Mouse (Mus musculus): ENCODE data around the gene Nlrc5. TPM values are rescaled to one million over a fixed set of nuclear protein-coding genes. Genes with fewer than 3 reads are reported as not detected.

The Nlrc5 gene
- polyA plus RNA-seq, 1 experiment from 2014 or later: 0.11 TPM

DNA sequence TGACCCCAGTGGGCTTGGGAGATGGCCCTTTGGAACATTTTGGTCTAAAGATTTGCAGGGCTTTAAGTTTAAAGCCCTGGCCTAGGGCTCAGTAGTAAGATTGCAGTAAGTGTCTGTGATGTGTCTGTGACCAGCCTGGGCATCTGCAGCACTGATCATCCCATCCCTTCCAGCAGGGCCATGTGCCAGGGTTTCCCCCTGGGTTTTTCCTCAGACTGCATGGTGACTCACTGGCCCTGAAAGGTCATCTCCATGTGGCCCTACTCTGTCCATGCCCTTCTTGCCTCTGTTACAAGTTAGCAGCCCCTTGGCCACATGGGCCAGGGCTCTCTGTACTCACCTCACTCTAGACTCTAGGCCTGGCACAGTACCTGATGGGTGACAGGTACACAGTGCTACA, 130.3 kb downstream of the Nlrc5 start:
- Histone ChIP-seq H3K9ac (no peak overlapping the region), H3K27me3 (ENCODE audit: insufficient read depth, low read length) (no peaks in the 10 kb centered on the region), H3K4me3 (ENCODE audit: low read depth, low read length) (no peak overlapping the region), H3K4me2 (no peak overlapping the region), H3K4me1 (ENCODE audit: insufficient read depth) (no peaks in the 10 kb centered on the region), H3K27ac (ENCODE audit: low read depth) (no peak overlapping the region), H3K9me3 (ENCODE audit: low read depth, low read length) (no peaks in the 10 kb centered on the region), H3K36me3 (ENCODE audit: insufficient read depth) (no peaks in the 10 kb centered on the region)
- no peak for TF ChIP-seq CTCF (IDR thresholded peaks at IDR 0.05; ENCODE audit: low read depth)
- DNase-seq: no peak
- no peak for ATAC-seq (ENCODE audit: insufficient read depth)

DNA sequence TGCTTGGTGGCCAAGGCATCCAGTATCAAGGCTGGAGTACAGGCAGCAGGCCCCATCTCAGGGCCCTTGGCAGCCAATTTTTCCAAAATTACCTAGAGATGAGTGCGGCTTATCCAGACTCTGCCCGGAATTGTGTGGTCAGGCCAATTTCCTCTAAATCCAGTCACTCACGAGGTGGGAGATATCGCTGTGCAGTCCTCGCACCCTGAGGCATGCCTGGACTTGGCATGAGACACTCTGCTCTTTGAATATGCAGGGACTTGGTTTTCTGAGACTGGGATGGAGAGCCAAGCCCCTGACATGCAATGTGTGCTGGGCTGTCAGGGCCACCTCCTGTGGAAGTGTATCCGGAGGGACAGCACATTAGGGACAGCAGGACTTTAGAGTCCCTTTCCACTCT, 131.9 kb downstream of the Nlrc5 start:
- H3K36me3 ChIP-seq (ENCODE audit: insufficient read depth): no peaks in the 10 kb centered on the region
- H3K9me3 ChIP-seq (ENCODE audit: low read depth, low read length): no peaks in the 10 kb centered on the region
- ATAC-seq (ENCODE audit: insufficient read depth) (no peak), DNase-seq (no peak)
- no peak overlapping the region for H3K9ac ChIP-seq
- no peaks in the 10 kb centered on the region for H3K4me1 ChIP-seq (ENCODE audit: insufficient read depth)
- no peak overlapping the region for H3K27ac ChIP-seq (ENCODE audit: low read depth)
- H3K4me3 ChIP-seq (ENCODE audit: low read depth, low read length): no peak overlapping the region
- no peak overlapping the region for H3K4me2 ChIP-seq
- WGBS: 64% methylated on average over 6 of the region's 6 CpGs
- H3K27me3 ChIP-seq (ENCODE audit: insufficient read depth, low read length): no peaks in the 10 kb centered on the region
- no peak for TF ChIP-seq CTCF (IDR thresholded peaks at IDR 0.05; ENCODE audit: low read depth)

DNA sequence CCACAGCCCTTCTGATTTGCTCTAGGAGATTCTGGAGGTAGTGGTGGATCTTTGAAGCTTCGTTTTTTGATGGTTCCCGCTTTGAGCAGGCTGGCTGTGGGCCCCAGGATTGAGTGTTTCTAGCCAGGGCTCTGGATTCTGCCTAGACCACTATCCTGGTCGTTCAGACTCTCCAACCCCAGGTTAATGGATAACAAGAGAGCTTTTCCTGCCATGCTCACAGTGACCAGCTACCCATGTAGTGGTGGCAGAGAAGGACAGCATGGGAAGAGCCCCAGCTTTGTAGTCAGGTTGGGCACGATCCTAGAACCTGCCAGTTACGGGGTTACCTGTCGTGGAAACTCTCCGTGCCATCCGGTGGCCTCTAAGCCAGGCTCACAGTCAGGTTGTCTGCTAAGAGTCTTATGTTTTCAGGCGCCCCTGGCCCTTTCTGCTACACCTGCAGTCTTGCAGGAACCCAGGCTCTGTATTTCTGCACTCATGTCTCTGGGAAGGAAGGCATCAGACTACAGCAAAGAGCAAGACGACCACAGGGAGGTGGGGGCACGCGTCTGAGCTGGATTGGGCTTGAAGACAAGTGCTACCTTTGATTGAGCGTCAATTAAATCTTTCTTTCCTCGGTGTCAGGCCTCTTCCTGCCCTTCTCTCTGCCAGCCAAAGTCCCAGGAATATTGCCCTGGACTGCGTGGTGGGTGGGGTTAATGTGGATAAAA, 132.4 kb downstream of the Nlrc5 start:
- WGBS: 53% methylated on average over 15 of the region's 15 CpGs
- no peaks in the 10 kb centered on the region for H3K4me1 ChIP-seq (ENCODE audit: insufficient read depth)
- H3K9ac ChIP-seq: no peak overlapping the region
- H3K9me3 ChIP-seq (ENCODE audit: low read depth, low read length): no peaks in the 10 kb centered on the region
- H3K27me3 ChIP-seq (ENCODE audit: insufficient read depth, low read length): no peaks in the 10 kb centered on the region
- no peak overlapping the region for H3K27ac ChIP-seq (ENCODE audit: low read depth)
- no peak overlapping the region for H3K4me3 ChIP-seq (ENCODE audit: low read depth, low read length)
- no peaks in the 10 kb centered on the region for H3K36me3 ChIP-seq (ENCODE audit: insufficient read depth)
- DNase-seq: no peak
- TF ChIP-seq CTCF (IDR thresholded peaks at IDR 0.05; ENCODE audit: low read depth): no peak
- no peak for ATAC-seq (ENCODE audit: insufficient read depth)
- no peak overlapping the region for H3K4me2 ChIP-seq

DNA sequence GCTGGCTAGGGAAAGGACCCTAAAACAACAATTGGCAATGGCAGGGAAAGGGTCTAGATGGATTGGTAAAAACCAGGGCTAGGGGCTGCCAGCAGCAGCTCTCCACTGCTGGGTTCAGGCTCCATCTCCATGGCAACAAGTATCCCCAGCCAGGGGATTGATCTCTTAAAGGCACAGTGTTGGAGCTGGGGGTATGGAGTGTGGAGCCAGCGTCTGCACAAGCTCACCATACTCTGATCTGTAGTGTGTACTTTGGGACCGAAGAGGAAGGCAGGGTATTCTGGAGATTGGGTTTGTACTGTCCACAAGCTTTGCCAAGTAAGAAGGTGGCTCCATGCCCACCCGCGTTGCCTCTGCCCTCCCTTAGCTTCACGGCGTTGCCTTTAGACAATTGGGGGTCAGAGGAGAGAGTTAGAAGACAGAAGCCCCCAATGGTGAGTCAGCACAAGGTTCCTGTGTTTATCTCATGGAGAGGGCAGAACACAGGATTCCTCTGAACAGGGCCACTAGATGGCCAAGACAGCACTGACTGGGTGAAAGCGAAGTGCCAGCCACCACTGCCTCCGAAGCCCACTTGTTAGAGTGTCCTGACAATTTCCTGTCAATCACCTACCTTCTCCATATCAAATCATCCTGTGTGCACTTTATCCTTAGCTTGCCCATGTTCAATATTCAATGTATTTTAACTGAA, 133.1 kb downstream of the Nlrc5 start:
- H3K27ac ChIP-seq (ENCODE audit: low read depth): no peak overlapping the region
- H3K36me3 ChIP-seq (ENCODE audit: insufficient read depth): no peaks in the 10 kb centered on the region
- no peak overlapping the region for H3K9ac ChIP-seq
- H3K27me3 ChIP-seq (ENCODE audit: insufficient read depth, low read length): no peaks in the 10 kb centered on the region
- no peaks in the 10 kb centered on the region for H3K9me3 ChIP-seq (ENCODE audit: low read depth, low read length)
- H3K4me1 ChIP-seq (ENCODE audit: insufficient read depth): no peaks in the 10 kb centered on the region
- DNase-seq (no peak), ATAC-seq (ENCODE audit: insufficient read depth) (no peak)
- H3K4me2 ChIP-seq: no peak overlapping the region
- no peak for TF ChIP-seq CTCF (IDR thresholded peaks at IDR 0.05; ENCODE audit: low read depth)
- no peak overlapping the region for H3K4me3 ChIP-seq (ENCODE audit: low read depth, low read length)
- WGBS: 68% methylated on average over 8 of the region's 8 CpGs

DNA sequence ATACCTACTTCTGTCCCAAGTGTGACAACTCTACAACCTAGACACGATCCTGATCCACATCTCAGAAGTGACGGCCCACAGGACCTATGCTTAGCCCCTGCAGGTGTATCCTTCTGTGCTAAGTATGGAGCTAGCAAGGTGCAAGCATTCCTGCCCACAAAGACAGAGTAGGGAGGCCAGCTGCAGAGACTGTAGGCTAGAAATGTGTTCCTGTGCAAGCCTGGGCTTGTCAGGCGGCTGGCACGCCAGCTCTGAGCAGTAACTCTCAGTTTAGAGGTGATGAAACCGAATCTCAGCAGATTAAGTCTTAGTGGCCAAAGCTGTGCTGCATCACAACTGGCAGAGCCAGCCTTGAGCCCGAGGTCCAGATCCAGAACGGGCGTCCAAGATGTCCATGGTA, 133.9 kb downstream of the Nlrc5 start:
- no peak for TF ChIP-seq CTCF (IDR thresholded peaks at IDR 0.05; ENCODE audit: low read depth)
- H3K36me3 ChIP-seq (ENCODE audit: insufficient read depth): peaks cover 4% of the 10 kb centered on the region
- no peak overlapping the region for H3K9ac ChIP-seq
- H3K27ac ChIP-seq (ENCODE audit: low read depth): no peak overlapping the region
- H3K4me2 ChIP-seq: no peak overlapping the region
- ATAC-seq (ENCODE audit: insufficient read depth): no peak
- no peaks in the 10 kb centered on the region for H3K9me3 ChIP-seq (ENCODE audit: low read depth, low read length)
- H3K4me1 ChIP-seq (ENCODE audit: insufficient read depth): no peaks in the 10 kb centered on the region
- H3K27me3 ChIP-seq (ENCODE audit: insufficient read depth, low read length): no peaks in the 10 kb centered on the region
- H3K4me3 ChIP-seq (ENCODE audit: low read depth, low read length): no peak overlapping the region
- no peak for DNase-seq
- 81% methylated on average over 8 of the region's 8 CpGs for WGBS

DNA sequence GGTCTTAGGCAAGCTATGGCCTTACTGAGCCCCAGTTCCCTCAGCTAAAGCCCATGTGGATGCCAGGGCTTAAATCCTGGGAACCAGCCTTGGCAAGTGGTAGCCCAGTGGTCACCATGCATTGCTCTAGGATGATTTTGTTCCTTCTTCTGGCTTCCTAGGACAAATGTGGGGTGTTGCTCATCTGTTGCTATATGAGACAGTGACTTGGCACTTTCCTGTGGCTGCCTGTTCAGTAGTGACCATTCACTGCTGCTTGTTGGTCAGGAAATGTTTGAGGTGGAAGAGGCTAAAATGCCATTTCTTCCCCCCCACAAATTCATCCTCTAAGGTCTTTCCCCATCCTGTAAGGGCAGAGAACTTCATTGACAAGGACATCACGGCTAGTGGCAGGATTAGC, 135.3 kb downstream of the Nlrc5 start:
- no peak for TF ChIP-seq CTCF (IDR thresholded peaks at IDR 0.05; ENCODE audit: low read depth)
- ATAC-seq (ENCODE audit: insufficient read depth): no peak

DNA sequence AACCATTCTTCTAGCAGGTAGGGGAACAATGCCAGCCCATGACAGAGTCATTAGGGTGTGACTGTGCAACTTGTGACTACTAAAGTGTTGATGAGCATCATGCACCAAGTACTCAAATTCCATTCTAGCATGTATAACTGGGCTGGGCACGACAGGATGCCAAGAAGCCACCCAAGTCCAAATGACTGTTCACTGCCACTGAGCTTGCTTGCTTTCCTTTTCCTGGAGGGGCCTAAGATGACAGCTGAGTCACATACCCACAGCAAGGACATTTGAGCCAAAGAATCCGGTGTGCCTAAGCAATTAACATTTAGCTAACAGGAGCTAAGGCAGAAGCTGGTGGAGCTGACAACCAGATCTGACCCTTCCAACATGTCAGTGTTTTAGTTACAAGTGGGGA, 137.7 kb downstream of the Nlrc5 start:
- H3K4me2 ChIP-seq: no peak overlapping the region
- TF ChIP-seq CTCF (IDR thresholded peaks at IDR 0.05; ENCODE audit: low read depth): no peak
- H3K4me3 ChIP-seq (ENCODE audit: low read depth, low read length): no peak overlapping the region
- no peaks in the 10 kb centered on the region for H3K9me3 ChIP-seq (ENCODE audit: low read depth, low read length)
- 69% methylated on average over 2 of the region's 2 CpGs for WGBS
- H3K27me3 ChIP-seq (ENCODE audit: insufficient read depth, low read length): no peaks in the 10 kb centered on the region
- no peak overlapping the region for H3K27ac ChIP-seq (ENCODE audit: low read depth)
- no peaks in the 10 kb centered on the region for H3K4me1 ChIP-seq (ENCODE audit: insufficient read depth)
- peaks cover 40% of the 10 kb centered on the region for H3K36me3 ChIP-seq (ENCODE audit: insufficient read depth)
- no peak overlapping the region for H3K9ac ChIP-seq
- ATAC-seq (ENCODE audit: insufficient read depth) (no peak), DNase-seq (no peak)

More for the DNA sequence above, 135.3 kb downstream of the Nlrc5 start:
- 70% methylated on average over 1 of the region's 1 CpGs for WGBS
- Histone ChIP-seq H3K9ac (no peak overlapping the region), H3K36me3 (ENCODE audit: insufficient read depth) (peaks cover 17% of the 10 kb centered on the region), H3K27ac (ENCODE audit: low read depth) (no peak overlapping the region), H3K27me3 (ENCODE audit: insufficient read depth, low read length) (no peaks in the 10 kb centered on the region), H3K4me3 (ENCODE audit: low read depth, low read length) (no peak overlapping the region), H3K4me2 (no peak overlapping the region), H3K9me3 (ENCODE audit: low read depth, low read length) (no peaks in the 10 kb centered on the region), H3K4me1 (ENCODE audit: insufficient read depth) (no peaks in the 10 kb centered on the region)
- no peak for DNase-seq

Measured in lung, embryonic 14.5 days (tissue).